Mouse (Mus musculus): Measurements from ENCODE around the gene Tmem178b. TPM values are rescaled to one million over a fixed set of nuclear protein-coding genes. Genes with fewer than 3 reads are reported as not detected.

The Tmem178b gene
- total and polyA plus RNA-seq, 3 experiments, result 0.51 to 1.3 (median 0.94) TPM

DNA sequence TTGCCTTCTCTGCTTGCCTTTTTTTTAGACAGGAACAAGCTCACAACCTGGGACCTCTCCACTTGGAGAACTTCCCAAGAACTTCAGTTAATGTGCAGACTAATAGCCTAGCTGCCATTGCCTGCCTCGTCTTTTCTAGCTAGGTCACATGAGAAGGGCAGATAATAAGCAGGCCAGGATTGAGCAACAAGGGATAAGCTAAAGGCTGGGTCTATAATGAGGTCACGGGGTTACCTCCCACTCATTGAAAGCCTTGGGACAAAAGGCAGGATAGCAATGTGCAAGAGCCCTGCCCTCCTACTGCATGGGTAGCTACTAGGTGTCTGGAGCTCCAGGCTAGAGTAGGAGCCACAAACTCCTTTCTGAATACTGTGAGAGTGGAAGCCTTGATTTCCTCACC lies 336.1 kb downstream of the Tmem178b start:
- DNase-seq, result no peak
- no peak overlapping the region for H3K4me3 ChIP-seq
- intact Hi-C loops (cut with DNase I), result no loop called here
- no peak overlapping the region for H3K27ac ChIP-seq
- no peaks in the 10 kb centered on the region for H3K27me3 ChIP-seq (ENCODE audit: control insufficient read depth, insufficient read depth, low read length)
- H3K79me2 ChIP-seq (replicated peaks; ENCODE audit: control insufficient read depth, insufficient read depth, low read length), result no peaks in the 10 kb centered on the region
- TF ChIP-seq POLR2A (IDR thresholded peaks at IDR 0.05; ENCODE audit: insufficient read depth, low read depth, low read length), result no peak
- TF ChIP-seq EP300 (IDR thresholded peaks at IDR 0.05; ENCODE audit: insufficient read depth, low read depth, low read length), result no peak
- TF ChIP-seq CTCF (IDR thresholded peaks at IDR 0.05), result no peak
- 44% methylated on average over 2 of the region's 2 CpGs for WGBS
- H3K36me3 ChIP-seq (ENCODE audit: control insufficient read depth, insufficient read depth, low read length), result no peaks in the 10 kb centered on the region
- H3K4me1 ChIP-seq (ENCODE audit: control insufficient read depth, insufficient read depth, low read length), result no peaks in the 10 kb centered on the region
- no peak overlapping the region for H3K9ac ChIP-seq (ENCODE audit: low read depth, low read length)

DNA sequence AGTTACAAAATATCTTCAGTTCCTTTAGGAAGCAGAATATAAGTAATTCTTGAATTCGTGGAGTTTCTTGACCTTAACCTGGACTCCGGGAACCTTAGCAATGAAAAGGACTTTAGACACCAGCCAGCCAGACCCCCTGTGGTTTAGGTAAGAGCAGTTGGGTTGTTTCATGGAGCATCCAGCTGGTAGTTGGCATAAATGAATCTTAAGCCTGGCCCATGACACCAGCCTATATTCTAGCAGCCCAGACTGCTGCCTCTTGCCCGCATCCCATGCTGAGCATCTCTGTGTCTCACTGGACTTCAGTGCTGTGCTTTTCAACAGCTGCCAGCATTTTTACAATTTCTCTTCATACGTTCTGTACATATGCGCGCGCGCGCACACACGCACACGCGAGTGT lies 344.1 kb downstream of the Tmem178b start:
- no peak for TF ChIP-seq POLR2A (IDR thresholded peaks at IDR 0.05; ENCODE audit: insufficient read depth, low read depth, low read length)
- TF ChIP-seq CTCF (IDR thresholded peaks at IDR 0.05), result no peak
- TF ChIP-seq EP300 (IDR thresholded peaks at IDR 0.05; ENCODE audit: insufficient read depth, low read depth, low read length), result no peak
- 95% methylated on average over 12 of the region's 12 CpGs for WGBS
- Histone ChIP-seq H3K27me3 (ENCODE audit: control insufficient read depth, insufficient read depth, low read length) (no peaks in the 10 kb centered on the region), H3K4me1 (ENCODE audit: control insufficient read depth, insufficient read depth, low read length) (no peaks in the 10 kb centered on the region), H3K4me3 (no peak overlapping the region), H3K36me3 (ENCODE audit: control insufficient read depth, insufficient read depth, low read length) (no peaks in the 10 kb centered on the region), H3K79me2 (replicated peaks; ENCODE audit: control insufficient read depth, insufficient read depth, low read length) (no peaks in the 10 kb centered on the region), H3K9ac (ENCODE audit: low read depth, low read length) (no peak overlapping the region), H3K27ac (no peak overlapping the region)
- DNase-seq, result no peak
- intact Hi-C loops (cut with DNase I), result no loop called here

DNA sequence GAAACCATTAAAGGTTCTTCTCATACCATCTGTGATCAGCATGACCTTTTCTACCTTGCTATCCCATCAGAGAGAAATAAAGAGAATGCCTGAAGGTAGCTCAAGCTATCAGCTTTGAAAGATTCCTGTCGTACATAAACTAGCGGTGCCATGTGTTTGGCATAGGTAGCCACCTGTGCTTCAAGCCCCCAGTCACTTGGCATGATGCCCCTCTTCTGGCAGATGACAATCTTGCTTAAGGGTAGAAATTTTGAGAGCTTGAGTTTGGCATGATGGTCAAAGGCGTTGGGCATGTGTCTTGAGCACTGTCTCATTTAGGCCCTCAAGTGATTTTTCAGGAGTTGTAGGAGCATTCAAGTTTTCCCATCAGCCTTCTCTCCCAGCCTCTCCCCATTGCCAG lies 344.6 kb downstream of the Tmem178b start:
- Histone ChIP-seq H3K36me3 (ENCODE audit: control insufficient read depth, insufficient read depth, low read length) (no peaks in the 10 kb centered on the region), H3K4me3 (no peak overlapping the region), H3K79me2 (replicated peaks; ENCODE audit: control insufficient read depth, insufficient read depth, low read length) (no peaks in the 10 kb centered on the region), H3K27me3 (ENCODE audit: control insufficient read depth, insufficient read depth, low read length) (no peaks in the 10 kb centered on the region), H3K27ac (no peak overlapping the region), H3K9ac (ENCODE audit: low read depth, low read length) (no peak overlapping the region), H3K4me1 (ENCODE audit: control insufficient read depth, insufficient read depth, low read length) (no peaks in the 10 kb centered on the region)
- no peak for DNase-seq
- intact Hi-C loops (cut with DNase I), result no loop called here
- 90% methylated on average over 3 of the region's 3 CpGs for WGBS
- no peak for TF ChIP-seq EP300 (IDR thresholded peaks at IDR 0.05; ENCODE audit: insufficient read depth, low read depth, low read length)
- TF ChIP-seq CTCF (IDR thresholded peaks at IDR 0.05), result no peak
- no peak for TF ChIP-seq POLR2A (IDR thresholded peaks at IDR 0.05; ENCODE audit: insufficient read depth, low read depth, low read length)

DNA sequence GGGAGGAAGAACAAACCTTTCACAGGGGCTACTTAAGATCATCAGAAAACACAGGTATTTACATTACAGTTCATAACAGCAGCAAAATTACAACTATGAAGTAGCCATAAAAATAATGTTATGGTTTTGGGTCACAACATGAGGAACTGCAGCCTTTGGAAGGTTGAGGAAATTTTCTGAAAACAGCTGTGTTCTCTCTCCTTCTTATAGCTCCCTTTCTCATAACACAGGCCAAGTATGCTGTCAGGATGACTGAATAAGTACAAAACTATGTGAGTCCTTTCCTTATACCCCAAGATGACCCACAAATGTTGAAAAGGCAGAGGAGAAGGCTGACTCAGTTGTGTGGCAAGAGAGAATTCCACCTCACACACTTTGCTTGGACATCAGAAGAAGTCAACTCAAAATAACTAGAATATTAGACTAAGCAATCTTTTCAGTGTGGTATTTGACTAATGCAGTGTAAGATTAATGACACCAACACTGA lies 347.6 kb downstream of the Tmem178b start:
- no peak overlapping the region for H3K27ac ChIP-seq

DNA sequence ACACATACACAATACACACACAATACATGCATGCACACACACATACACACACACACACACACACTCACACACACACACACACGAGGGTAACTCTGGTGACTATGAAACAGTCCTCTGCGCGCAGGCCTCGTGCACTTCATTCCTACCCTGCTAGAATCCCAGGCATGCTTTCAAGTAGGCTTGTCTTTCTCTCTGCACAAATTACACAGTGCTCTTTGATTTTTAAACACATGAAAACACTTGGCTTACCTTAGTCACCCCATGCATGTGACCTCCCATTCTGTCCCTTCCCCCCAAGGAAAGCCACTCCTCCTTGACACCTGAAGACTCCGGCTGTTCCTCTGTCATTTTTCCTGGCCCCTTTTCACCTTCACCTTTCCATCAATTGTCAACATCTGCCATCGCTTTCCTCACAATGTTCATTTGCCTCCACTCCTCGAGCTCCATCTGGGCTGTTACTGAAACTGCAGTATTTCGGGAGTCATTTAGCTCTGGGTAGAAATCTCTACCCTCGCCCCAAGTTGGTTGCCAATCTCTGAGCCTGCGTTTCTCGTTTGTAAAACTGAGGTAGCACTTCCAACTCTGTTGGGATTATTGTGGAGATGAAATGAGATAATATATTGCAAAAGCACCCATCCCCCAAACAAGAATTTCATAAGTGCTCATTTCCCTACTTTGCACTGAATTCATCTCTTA lies 352.7 kb downstream of the Tmem178b start:
- no peak overlapping the region for H3K27ac ChIP-seq
- 79% methylated on average over 11 of the region's 11 CpGs for WGBS
- TF ChIP-seq POLR2A (IDR thresholded peaks at IDR 0.05; ENCODE audit: insufficient read depth, low read depth, low read length) (no peak), CTCF (IDR thresholded peaks at IDR 0.05) (no peak), EP300 (IDR thresholded peaks at IDR 0.05; ENCODE audit: insufficient read depth, low read depth, low read length) (no peak)

More for the DNA sequence above, 347.6 kb downstream of the Tmem178b start:
- Histone ChIP-seq H3K4me3 (no peak overlapping the region), H3K36me3 (ENCODE audit: control insufficient read depth, insufficient read depth, low read length) (no peaks in the 10 kb centered on the region), H3K79me2 (replicated peaks; ENCODE audit: control insufficient read depth, insufficient read depth, low read length) (no peaks in the 10 kb centered on the region), H3K27me3 (ENCODE audit: control insufficient read depth, insufficient read depth, low read length) (no peaks in the 10 kb centered on the region), H3K9ac (ENCODE audit: low read depth, low read length) (no peak overlapping the region), H3K4me1 (ENCODE audit: control insufficient read depth, insufficient read depth, low read length) (no peaks in the 10 kb centered on the region)
- intact Hi-C loops (cut with DNase I), result no loop called here
- TF ChIP-seq POLR2A (IDR thresholded peaks at IDR 0.05; ENCODE audit: insufficient read depth, low read depth, low read length), result no peak
- TF ChIP-seq EP300 (IDR thresholded peaks at IDR 0.05; ENCODE audit: insufficient read depth, low read depth, low read length), result no peak
- TF ChIP-seq CTCF (IDR thresholded peaks at IDR 0.05), result no peak
- no peak for DNase-seq

DNA sequence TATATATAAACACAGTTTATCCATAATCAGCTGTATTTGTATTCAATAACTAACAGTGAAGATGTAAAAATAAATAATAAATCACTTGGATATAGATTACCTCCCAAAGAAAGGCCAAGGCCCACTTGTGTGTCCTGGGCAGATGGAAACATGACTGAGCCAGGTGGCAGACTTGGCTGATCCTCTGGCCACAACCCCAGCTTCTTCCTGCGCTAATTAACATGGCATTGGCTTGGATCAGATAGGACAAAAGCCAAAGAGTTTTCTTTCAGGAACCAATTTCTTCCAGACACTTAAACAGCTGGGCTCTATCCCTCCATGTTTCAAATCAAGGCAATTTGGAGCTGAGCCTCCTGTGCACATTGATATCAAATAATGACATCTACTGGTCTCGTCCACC lies 355.9 kb downstream of the Tmem178b start:
- Histone ChIP-seq H3K27ac (no peak overlapping the region), H3K27me3 (ENCODE audit: control insufficient read depth, insufficient read depth, low read length) (no peaks in the 10 kb centered on the region), H3K9ac (ENCODE audit: low read depth, low read length) (no peak overlapping the region), H3K4me3 (no peak overlapping the region), H3K4me1 (ENCODE audit: control insufficient read depth, insufficient read depth, low read length) (no peaks in the 10 kb centered on the region), H3K36me3 (ENCODE audit: control insufficient read depth, insufficient read depth, low read length) (no peaks in the 10 kb centered on the region), H3K79me2 (replicated peaks; ENCODE audit: control insufficient read depth, insufficient read depth, low read length) (no peaks in the 10 kb centered on the region)
- 54% methylated on average over 2 of the region's 2 CpGs for WGBS
- no peak for DNase-seq
- intact Hi-C loops (cut with DNase I), result no loop called here
- no peak for TF ChIP-seq CTCF (IDR thresholded peaks at IDR 0.05)
- TF ChIP-seq POLR2A (IDR thresholded peaks at IDR 0.05; ENCODE audit: insufficient read depth, low read depth, low read length), result no peak
- TF ChIP-seq EP300 (IDR thresholded peaks at IDR 0.05; ENCODE audit: insufficient read depth, low read depth, low read length), result no peak

More for the DNA sequence above, 352.7 kb downstream of the Tmem178b start:
- Histone ChIP-seq H3K36me3 (ENCODE audit: control insufficient read depth, insufficient read depth, low read length) (no peaks in the 10 kb centered on the region), H3K9ac (ENCODE audit: low read depth, low read length) (no peak overlapping the region), H3K4me1 (ENCODE audit: control insufficient read depth, insufficient read depth, low read length) (no peaks in the 10 kb centered on the region), H3K4me3 (no peak overlapping the region), H3K79me2 (replicated peaks; ENCODE audit: control insufficient read depth, insufficient read depth, low read length) (no peaks in the 10 kb centered on the region), H3K27me3 (ENCODE audit: control insufficient read depth, insufficient read depth, low read length) (no peaks in the 10 kb centered on the region)
- DNase-seq, result no peak
- intact Hi-C loops (cut with DNase I), result no loop called here

All from heart, adult 2 months (tissue).